Mouse (Mus musculus): ENCODE data around the gene Gm11239. TPM values are rescaled to one million over a fixed set of nuclear protein-coding genes. Genes with fewer than 3 reads are reported as not detected.

Gm11239 gene
- not detected in 2 replicates for polyA plus RNA-seq (2012; rRNA removed)

GRCm38 (mm10) chr4:73668054-73668453 lies at the start of gene Gm11239:
Gene Gm11239 (plus strand): TSS chr4:73668354.

GRCm38 (mm10) chr4:73622684-73623083 lies 45.5 kb upstream of the Gm11239 start, which contains the start of gene Gm11237:
Gene Gm11237 (plus strand): TSS chr4:73622984.

GRCm38 (mm10) chr4:73637821-73638220 lies 30.3 kb upstream of the Gm11239 start, which contains the start of gene Gm11236:
Gene Gm11236 (plus strand): TSS chr4:73638121.

GRCm38 (mm10) chr4:73683216-73683615 lies 15.1 kb downstream of the Gm11239 start, which contains the start of gene Gm428:
Gene Gm428 (plus strand): TSS chr4:73683516.

Other genes starting within 250 kb of the Gm11239 start
- not detected in 2 replicates for gene Gm11238, start 60.5 kb upstream of the Gm11239 start, polyA plus RNA-seq (2012; rRNA removed)
- not detected in 2 replicates for gene Gm11237, start 45.4 kb upstream of the Gm11239 start, polyA plus RNA-seq (2012; rRNA removed)
- not detected in 2 replicates for gene Gm11236, start 30.2 kb upstream of the Gm11239 start, polyA plus RNA-seq (2012; rRNA removed)
- not detected in 2 replicates for gene Gm428, start 15.2 kb downstream of the Gm11239 start, polyA plus RNA-seq (2012; rRNA removed)
- gene Rasef, start 122.6 kb downstream of the Gm11239 start, polyA plus RNA-seq (2012; rRNA removed) = 0.43 and 0.57 TPM in 2 replicates
- not detected in 2 replicates for gene Gm11758, start 207.9 kb downstream of the Gm11239 start, polyA plus RNA-seq (2012; rRNA removed)
- not detected in 2 replicates for gene Gm11757, start 222.8 kb downstream of the Gm11239 start, polyA plus RNA-seq (2012; rRNA removed)
- not detected in 2 replicates for gene Gm13871, start 237.6 kb downstream of the Gm11239 start, polyA plus RNA-seq (2012; rRNA removed)

All from central nervous system, embryonic 18 days (tissue).